Mouse (Mus musculus) brain, adult 2 months (tissue): ENCODE results near the gene Pde10a.

Experiments
- DNase-seq: peaks from one replicate; pipeline ENCODE4 v3.0.0; 2011; ENCODE audit warnings: low read depth, low spot score

Pde10a gene

GRCm38 (mm10) chr17:8525971-8526740, 984 bp downstream of the Pde10a start:
- DNase-seq = peak; percentile 78

DNA sequence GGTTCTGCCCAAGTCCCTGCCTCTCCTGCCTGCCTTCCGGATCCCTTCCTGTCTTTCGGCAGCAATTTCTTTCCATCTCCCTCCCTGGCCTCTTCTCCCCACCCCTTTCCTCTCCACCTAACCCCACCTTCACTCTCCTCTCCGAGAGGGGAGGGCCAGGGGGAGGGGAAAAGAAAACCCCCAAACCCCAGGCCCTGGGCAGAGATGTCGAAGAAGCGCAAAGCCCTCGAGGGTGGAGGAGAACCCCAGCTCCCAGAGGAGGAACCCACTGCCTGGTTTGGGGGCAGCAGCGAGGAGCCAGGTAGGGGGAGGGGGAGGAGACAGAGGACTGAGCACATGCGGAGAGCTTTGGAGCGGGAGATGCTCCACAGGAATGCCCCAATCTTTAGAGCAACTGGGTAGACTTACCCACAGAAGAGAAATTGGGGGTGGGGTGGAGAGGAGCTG, 1.7 kb downstream of the Pde10a start:
- peak; percentile 80 for DNase-seq

DNA sequence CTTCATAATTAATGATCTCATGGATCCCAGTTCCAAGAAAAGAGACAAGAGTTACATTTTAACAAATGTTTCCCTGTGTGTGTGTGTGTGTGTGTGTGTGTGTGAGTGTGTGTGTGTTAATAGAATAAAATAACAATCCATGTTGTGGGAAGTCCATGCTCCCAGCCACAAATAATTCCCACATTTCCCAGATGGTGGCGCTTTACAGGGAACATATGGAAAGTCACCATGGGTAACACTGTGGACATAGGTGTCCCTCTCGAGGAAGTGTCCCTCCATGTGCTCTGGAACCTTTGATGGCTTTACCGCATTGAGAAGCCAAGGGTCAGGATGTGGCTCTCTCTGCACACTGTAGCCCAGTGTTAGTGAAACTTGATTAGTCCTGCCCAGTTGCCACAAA, 3.5 kb downstream of the Pde10a start:
- DNase-seq = peak; percentile 27

- peak; percentile 84 for DNase-seq
These were observed 7.4 kb downstream of the Pde10a start for GRCm38 (mm10) chr17:8532609-8533008.

GRCm38 (mm10) chr17:8533828-8534227, 8.7 kb downstream of the Pde10a start:
- DNase-seq = no peak

- no peak for DNase-seq
These were observed 11.3 kb downstream of the Pde10a start for GRCm38 (mm10) chr17:8536522-8536921.

GRCm38 (mm10) chr17:8538102-8538501, 12.9 kb downstream of the Pde10a start:
- DNase-seq = no peak

- DNase-seq = peak; percentile 36
These were observed 16.9 kb downstream of the Pde10a start for GRCm38 (mm10) chr17:8541974-8542538.

DNA sequence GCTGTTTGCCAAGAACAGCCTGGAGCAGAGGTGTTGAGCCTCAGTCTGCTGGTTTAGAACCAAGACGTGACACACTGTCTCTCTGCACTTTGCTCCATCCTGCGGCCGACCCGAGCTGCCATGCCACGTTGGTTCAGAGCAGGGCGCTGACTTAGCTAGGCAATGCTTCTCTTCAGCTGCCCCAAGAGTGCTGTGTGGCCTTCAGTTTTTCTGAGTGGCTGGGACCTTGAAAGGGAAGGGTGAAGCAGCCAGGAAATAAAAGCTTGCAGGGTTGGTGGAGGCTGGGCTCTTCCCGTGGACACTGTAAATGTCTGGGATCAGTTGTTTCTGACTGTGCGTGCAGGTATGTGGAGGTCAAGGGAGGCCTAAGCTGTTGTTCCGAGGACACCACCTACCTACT, 21.2 kb downstream of the Pde10a start:
- no peak for DNase-seq

- DNase-seq = no peak
These were observed 23.6 kb downstream of the Pde10a start for GRCm38 (mm10) chr17:8548733-8549132.

DNA sequence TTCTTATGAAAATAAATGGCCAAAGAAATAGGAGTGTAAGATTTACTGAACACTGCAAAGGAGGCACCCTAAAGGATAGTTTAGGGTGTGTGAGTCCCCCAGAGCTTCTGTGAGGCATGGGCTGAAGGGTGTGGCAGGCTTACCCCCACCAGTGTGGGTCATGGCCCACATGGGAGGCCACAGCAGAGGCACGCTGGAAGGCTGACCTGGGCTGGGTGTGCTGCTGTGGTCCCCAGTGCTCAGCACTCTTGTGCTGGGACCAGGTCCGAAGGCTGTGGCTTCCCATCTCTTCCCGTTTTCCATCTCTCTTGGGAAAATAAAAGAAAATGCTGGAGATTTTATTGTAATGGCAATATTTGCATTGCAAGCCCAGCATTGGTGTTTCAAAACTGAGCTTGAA, 26.5 kb downstream of the Pde10a start:
- DNase-seq = no peak

GRCm38 (mm10) chr17:8552346-8553035, 27.3 kb downstream of the Pde10a start:
- DNase-seq = peak; percentile 97

DNA sequence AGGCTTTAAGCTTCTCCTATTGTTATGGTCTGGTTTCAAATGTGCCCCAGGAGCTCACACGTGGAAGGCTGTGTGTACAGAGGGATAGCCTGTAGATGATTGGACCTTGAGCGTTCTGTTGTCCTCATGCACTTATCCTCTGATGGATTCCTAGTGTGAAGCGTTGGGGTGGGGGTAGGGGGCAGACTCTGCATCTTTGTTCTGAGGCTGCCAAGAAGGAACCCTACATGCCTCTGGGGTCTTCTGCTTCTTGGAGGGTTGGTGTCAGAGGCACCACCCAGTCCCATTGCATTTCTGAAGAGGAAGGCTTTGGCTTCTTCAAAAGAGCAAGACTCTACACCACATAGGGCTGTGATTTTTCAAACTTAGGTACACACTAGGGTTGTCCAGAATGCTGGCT, 28.4 kb downstream of the Pde10a start:
- DNase-seq = no peak

GRCm38 (mm10) chr17:8554219-8554618, 29.0 kb downstream of the Pde10a start:
- DNase-seq = peak; percentile 97

DNA sequence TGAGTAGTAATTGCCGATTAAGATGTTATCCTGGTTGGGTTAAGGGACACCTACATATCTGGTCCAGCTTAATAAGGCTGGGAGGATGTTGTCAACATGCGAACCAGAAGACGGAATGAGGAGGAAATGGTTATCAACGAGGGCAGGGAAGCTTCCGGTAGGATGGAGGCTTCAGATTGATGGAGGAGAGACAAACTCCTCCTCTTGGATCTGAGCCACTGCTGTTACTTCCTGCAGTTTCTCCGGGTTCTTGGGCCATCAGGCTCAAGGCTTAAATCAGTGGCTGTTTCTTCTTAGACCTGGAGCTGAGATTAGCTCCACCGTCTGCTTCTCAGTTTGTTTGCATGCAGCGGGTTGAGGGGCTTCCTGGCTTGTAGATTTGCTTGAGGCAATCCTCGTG, 30.6 kb downstream of the Pde10a start:
- peak; percentile 34 for DNase-seq

DNA sequence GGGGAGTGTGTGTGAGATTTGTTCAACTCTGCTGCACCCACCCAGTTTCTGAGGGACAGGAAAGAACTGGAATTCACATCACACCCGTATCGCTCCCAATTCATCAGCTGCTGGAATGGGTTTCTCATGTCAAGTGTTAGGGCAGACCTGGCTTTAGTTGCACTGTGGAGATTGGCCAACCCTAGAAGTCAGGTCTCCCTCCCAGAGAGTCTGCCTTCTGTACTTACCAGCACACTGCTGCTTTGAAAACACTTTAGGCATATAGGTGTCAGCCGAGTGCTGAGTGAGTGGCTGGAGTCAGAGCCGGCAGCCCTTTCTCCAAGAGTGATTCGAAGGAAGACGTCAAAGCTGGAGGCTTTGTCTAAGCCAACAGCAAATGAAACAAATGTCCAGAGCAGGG, 31.1 kb downstream of the Pde10a start:
- peak; percentile 83 for DNase-seq

GRCm38 (mm10) chr17:8557926-8558325, 32.8 kb downstream of the Pde10a start:
- peak; percentile 45 for DNase-seq

GRCm38 (mm10) chr17:8562101-8562885, 37.1 kb downstream of the Pde10a start:
- peak; percentile 49 for DNase-seq

DNA sequence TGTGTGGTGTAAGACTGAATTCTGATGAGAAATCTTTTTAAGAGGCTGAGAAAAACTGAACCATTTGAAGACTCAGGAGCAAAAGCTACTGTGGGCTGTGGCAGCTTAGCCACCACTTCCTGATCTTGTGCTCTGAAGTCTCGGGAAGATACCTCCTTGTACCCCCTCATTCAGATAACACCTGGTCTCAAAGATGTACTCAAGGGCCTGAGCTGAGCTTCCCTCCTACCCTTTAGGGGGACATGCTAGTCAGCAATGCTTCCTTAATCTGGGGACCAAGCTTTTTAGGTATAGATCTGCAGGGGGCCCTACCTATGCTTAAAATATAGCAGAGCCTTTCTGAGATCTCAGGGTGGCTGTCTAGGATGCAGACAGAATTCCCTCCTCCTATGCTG, 37.7 kb downstream of the Pde10a start:
- no peak for DNase-seq

- no peak for DNase-seq
These were observed 41.7 kb downstream of the Pde10a start, which contains the start of gene Gm17087 for GRCm38 (mm10) chr17:8566850-8567249. Gene Gm17087 (minus strand): TSS chr17:8566950.

GRCm38 (mm10) chr17:8573542-8574260, 48.5 kb downstream of the Pde10a start:
- DNase-seq = no peak
